Mouse (Mus musculus) forebrain, embryonic 10.5 days (tissue): ENCODE data around the gene Slc25a10. TPM values are rescaled to one million over a fixed set of nuclear protein-coding genes. Genes with fewer than 3 reads are reported as not detected.

Experiments
- DNase-seq: peaks from one replicate; pipeline ENCODE4 v3.0.0-alpha.2; 2017; ENCODE audit warnings: low spot score; ENCODE audit errors: extremely low spot score
- H3K27ac ChIP-seq: fragments of 300-500 bp; sonication (generic); 2 replicates; pipeline ENCODE4 v1.5.1; 2016; ENCODE audit warnings: mild to moderate bottlenecking
- H3K27me3 ChIP-seq: fragments of 300-500 bp; sonication (generic); 2 replicates; pipeline ENCODE4 v1.6.1; 2016; ENCODE audit warnings: mild to moderate bottlenecking; ENCODE audit not compliant: poor library complexity, severe bottlenecking
- H3K36me3 ChIP-seq: fragments of 300-500 bp; sonication (generic); replicated peaks from 2 replicates; pipeline ENCODE4 v1.6.1; 2016; ENCODE audit warnings: mild to moderate bottlenecking, moderate library complexity
- H3K4me1 ChIP-seq: fragments of 300-500 bp; sonication (generic); 2 replicates; pipeline ENCODE4 v1.6.1; 2016
- H3K4me3 ChIP-seq: fragments of 300-500 bp; sonication (generic); 2 replicates; pipeline ENCODE4 v1.5.1; 2016; ENCODE audit warnings: mild to moderate bottlenecking, moderate library complexity
- H3K9me3 ChIP-seq: fragments of 300-500 bp; sonication (generic); 2 replicates; pipeline ENCODE4 v1.6.1; 2016; ENCODE audit warnings: mild to moderate bottlenecking, moderate library complexity
- WGBS: fragments of 180-500 bp; shearing (Covaris S2); methylation state at CpG from one replicate; pipeline ENCODE4 v1.1.7; 2016; 5-methylcytosine and 5-hydroxymethylcytosine counted together
- polyA plus RNA-seq: library from polyadenylated mRNA; unstranded; fragments of >200 nt; fragmentation: Nextera tagmentation; extraction: Ambion mirVana; gene quantifications from 2 replicates; pipeline ENCODE4 v1.2.1, GENCODE M21; 2016

The Slc25a10 gene
- polyA plus RNA-seq, 1 experiment from 2014 or later = 71.6 TPM

DNA sequence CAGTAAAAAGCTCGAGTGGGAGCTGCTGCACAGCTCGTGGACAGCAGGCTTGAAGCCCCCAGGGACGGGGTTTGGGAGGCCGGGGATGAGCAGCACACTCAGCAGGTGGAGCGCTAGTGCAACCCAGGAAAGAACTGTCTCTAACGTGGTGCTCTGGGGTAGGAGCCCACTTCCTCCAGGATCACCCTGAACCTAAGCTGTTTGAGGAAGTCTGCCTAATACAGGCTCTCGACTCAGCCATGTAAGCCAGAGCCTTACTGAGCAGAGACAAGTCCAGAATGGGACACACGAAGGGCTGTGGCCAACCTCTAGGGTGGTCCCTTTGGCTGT lies 47.3 kb downstream of the Slc25a10 start:
- H3K4me3 ChIP-seq = no peak overlapping the region
- H3K36me3 ChIP-seq = peaks cover 25% of the 10 kb centered on the region
- H3K4me1 ChIP-seq = peaks cover 29% of the 10 kb centered on the region
- H3K27me3 ChIP-seq = peaks cover 19% of the 10 kb centered on the region
- H3K9me3 ChIP-seq = no peaks in the 10 kb centered on the region
- 59% methylated on average over 8 of the region's 8 CpGs for WGBS
- H3K27ac ChIP-seq = peak overlapping the region; percentile 75
- DNase-seq = no peak

DNA sequence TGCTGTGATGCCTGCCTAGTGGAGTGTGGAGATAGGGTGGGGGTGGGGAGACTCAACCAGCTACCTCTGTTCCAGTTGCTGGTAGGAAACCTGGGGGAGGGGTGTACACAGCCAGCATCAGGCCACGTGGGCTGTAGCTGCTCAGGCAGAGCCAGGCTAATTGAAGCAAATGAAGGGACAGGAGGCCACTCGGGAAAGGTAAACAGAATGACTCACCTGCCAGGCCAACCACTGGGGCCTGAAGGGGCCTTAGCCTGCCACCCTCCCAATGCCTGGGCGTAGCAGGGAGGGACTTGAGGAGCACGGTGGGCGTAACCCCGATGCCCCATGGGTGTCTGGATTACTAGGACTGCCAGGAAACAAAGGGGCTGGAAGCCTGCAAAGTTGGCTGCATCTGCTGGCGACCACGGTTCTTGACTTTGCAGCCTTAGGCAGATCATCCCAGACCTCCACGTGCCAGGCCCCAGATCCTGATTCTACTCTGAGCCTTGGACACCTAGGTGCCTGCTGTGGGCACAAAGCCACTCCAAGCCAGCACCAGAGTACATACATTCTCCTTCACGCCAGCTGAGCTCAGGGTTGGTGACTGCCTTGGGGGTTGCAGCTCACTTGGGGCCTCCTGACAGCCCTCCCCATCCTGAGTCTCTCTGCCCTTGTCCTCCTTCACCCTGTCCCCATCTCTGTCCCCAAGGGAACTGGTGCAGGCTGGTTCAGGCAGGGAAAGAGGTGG lies 47.8 kb downstream of the Slc25a10 start:
- 23% methylated on average over 10 of the region's 10 CpGs for WGBS
- Histone ChIP-seq H3K4me1 (peaks cover 29% of the 10 kb centered on the region), H3K27me3 (peaks cover 14% of the 10 kb centered on the region), H3K4me3 (peak overlapping the region; percentile 23; the same call in 1 of the 2 replicates), H3K36me3 (peaks cover 30% of the 10 kb centered on the region), H3K27ac (peak overlapping the region; percentile 75), H3K9me3 (no peaks in the 10 kb centered on the region)
- DNase-seq = no peak

DNA sequence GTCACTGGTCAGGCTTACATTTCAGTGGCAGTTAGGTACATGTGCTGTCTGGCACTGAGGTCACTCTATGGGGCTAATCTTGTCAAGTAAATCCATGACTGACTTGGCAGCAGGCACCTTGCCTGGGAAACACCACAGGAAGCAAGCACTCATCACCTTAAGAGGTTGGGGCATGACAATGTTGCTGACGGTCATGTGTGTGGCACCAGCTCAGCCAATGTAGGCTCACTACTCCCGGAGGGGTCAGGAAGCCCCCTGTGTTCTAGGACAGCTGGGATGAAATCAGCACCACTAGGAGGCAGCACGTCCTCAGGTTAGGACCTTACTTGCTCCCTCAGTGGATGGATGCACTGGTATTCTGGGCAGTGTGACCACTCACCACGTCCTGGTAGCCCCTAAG lies 50.3 kb downstream of the Slc25a10 start:
- Histone ChIP-seq H3K36me3 (peaks cover 44% of the 10 kb centered on the region), H3K9me3 (no peaks in the 10 kb centered on the region), H3K4me1 (peaks cover 29% of the 10 kb centered on the region), H3K27ac (no peak overlapping the region), H3K27me3 (peaks cover 5% of the 10 kb centered on the region; the same call in 1 of the 2 replicates), H3K4me3 (no peak overlapping the region)
- no peak for DNase-seq
- WGBS = 41% methylated on average over 4 of the region's 4 CpGs

DNA sequence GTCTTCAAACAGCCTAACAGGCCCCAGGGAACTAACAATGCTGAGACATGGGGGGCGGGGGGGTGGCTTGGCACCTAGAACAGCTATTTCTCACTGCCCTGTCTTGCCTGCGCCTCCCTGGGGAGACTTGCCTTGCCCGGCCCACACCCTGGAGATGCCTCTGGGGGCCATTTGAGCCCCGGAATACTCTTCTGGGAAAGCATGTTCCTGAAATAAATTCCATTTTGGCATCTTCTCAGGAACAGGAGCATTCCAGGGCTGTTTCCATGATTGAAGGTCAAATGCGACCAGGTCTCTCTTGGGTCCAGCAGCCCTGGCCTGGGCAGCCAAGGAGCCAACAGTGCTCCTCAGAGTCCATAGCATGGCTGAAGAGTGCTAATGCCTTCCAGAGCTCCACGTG lies 50.7 kb downstream of the Slc25a10 start:
- peaks cover 30% of the 10 kb centered on the region for H3K4me1 ChIP-seq
- WGBS = 90% methylated on average over 6 of the region's 6 CpGs
- no peak overlapping the region for H3K4me3 ChIP-seq
- H3K36me3 ChIP-seq = peaks cover 46% of the 10 kb centered on the region
- H3K27me3 ChIP-seq = peaks cover 5% of the 10 kb centered on the region; the same call in 1 of the 2 replicates
- no peak overlapping the region for H3K27ac ChIP-seq
- no peaks in the 10 kb centered on the region for H3K9me3 ChIP-seq
- no peak for DNase-seq

DNA sequence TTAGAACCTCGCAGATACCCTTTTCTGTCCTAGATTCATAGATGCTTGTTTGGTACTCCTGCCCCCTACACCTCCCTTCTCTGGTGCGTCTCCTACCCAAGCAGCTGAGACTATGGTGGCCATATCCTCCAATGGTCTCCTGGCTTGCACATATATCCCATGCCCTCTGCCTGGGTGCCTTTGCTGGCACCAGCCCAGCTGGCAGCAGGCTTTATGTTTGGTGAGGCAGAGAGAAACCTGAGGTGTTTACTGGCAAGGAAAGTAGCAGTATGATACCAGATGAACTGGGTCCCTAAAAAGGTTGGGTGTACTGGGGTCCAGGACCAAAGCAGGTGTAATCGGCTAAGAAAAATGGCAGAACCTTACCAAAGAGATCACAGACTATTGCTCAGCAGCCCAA lies 54.3 kb downstream of the Slc25a10 start:
- WGBS = 92% methylated on average over 3 of the region's 3 CpGs
- DNase-seq = no peak
- no peaks in the 10 kb centered on the region for H3K27me3 ChIP-seq
- H3K9me3 ChIP-seq = no peaks in the 10 kb centered on the region
- H3K27ac ChIP-seq = no peak overlapping the region
- peaks cover 55% of the 10 kb centered on the region for H3K36me3 ChIP-seq
- peaks cover 37% of the 10 kb centered on the region for H3K4me1 ChIP-seq
- H3K4me3 ChIP-seq = no peak overlapping the region; the same call in 1 of the 2 replicates

DNA sequence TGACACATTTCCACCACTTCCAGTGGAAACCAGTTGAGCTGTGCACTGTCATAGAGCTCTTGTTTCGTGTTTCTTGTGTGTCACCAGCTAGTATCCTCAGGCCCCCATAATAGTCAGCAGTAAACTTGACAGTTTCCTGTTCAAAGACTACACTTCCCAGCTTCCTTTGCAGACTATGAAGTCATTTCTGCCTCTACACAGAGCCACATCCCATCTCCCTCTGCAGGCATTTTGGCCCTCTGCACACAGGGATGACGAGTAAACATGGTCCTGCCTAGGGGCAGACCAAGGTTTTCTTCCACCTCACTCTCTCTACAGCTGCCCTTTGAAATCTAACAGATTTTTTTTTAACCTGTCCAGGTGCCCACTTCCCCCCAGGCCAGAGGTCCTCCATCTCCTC lies 55.8 kb downstream of the Slc25a10 start:
- no peak for DNase-seq
- Histone ChIP-seq H3K27ac (no peak overlapping the region), H3K27me3 (no peaks in the 10 kb centered on the region), H3K4me3 (peak overlapping the region; percentile 78), H3K4me1 (peaks cover 33% of the 10 kb centered on the region), H3K36me3 (peaks cover 47% of the 10 kb centered on the region), H3K9me3 (no peaks in the 10 kb centered on the region)
- 76% methylated on average over 2 of the region's 2 CpGs for WGBS

DNA sequence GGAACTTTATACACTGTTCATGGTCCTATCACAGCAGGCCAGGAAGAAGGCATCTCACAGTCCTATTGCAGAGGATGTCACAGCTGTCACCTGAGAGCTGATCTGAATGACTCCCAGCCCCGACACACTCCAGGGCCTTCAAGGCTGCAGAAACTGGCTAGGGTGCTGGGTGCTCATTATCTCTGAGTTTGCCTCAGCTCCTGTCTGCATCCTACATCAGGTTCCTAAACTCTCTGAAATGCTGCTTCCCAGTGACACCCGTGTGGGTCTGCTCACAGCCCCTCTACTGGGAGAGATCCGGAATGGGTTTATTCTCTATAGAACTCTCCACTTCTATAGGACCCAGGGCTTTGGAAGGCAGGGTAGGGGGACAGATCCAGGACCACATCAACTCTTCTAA lies 56.6 kb downstream of the Slc25a10 start:
- DNase-seq = no peak
- WGBS = 93% methylated on average over 3 of the region's 3 CpGs
- H3K27me3 ChIP-seq = no peaks in the 10 kb centered on the region
- H3K27ac ChIP-seq = 0 out of 2 replicates have a peak overlapping the region, but pooled peaks have one; percentile 96
- peaks cover 33% of the 10 kb centered on the region for H3K4me1 ChIP-seq
- peaks cover 39% of the 10 kb centered on the region for H3K36me3 ChIP-seq
- H3K4me3 ChIP-seq = peak overlapping the region; percentile 78
- H3K9me3 ChIP-seq = no peaks in the 10 kb centered on the region

DNA sequence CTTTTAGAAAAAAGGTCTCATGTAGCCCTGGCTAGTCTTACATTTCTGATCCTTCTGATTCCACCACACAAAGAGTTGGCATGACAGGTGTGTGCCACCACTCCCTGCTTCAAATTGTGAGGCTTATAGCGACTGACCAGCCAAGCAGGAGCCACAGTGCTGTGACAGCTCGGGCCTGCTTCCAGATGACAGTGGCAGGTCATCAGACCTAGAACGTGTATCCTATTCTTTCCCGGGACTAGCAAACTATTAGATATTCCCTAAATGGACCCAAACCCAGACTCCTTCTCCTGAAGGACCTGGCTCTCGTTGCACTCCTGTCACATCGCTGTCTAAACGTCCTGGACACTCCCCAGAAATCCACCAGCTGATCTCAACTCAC lies 57.1 kb downstream of the Slc25a10 start:
- H3K4me3 ChIP-seq = peak overlapping the region; percentile 78
- H3K27me3 ChIP-seq = no peaks in the 10 kb centered on the region
- no peaks in the 10 kb centered on the region for H3K9me3 ChIP-seq
- peaks cover 33% of the 10 kb centered on the region for H3K36me3 ChIP-seq
- H3K27ac ChIP-seq = peak overlapping the region; percentile 96
- 37% methylated on average over 7 of the region's 7 CpGs for whole genome bisulfite sequencing
- DNase-seq = no peak
- H3K4me1 ChIP-seq = peaks cover 33% of the 10 kb centered on the region

Other genes starting within 250 kb of the Slc25a10 start
- gene Actg1, start 143.3 kb upstream of the Slc25a10 start, polyA plus RNA-seq = 2,559 and 2,733 TPM in 2 replicates
- gene Fscn2, start 130.3 kb upstream of the Slc25a10 start, polyA plus RNA-seq = 0.32 TPM in 1 of 2 replicates, not detected in the other
- gene Faap100, start 113.1 kb upstream of the Slc25a10 start, polyA plus RNA-seq = 33.8 and 36.0 TPM in 2 replicates
- 45.9 and 46.9 TPM in 2 replicates for gene Nploc4, start 54.1 kb upstream of the Slc25a10 start, polyA plus RNA-seq
- gene Tspan10, start 49.2 kb upstream of the Slc25a10 start, polyA plus RNA-seq = 0.30 and 1.6 TPM in 2 replicates
- 0.25 and 0.41 TPM in 2 replicates for gene Pde6g, start 38.3 kb upstream of the Slc25a10 start, polyA plus RNA-seq
- gene Oxld1, start 33.8 kb upstream of the Slc25a10 start, polyA plus RNA-seq = 8.7 and 11.8 TPM in 2 replicates
- 39.6 and 46.3 TPM in 2 replicates for gene Ccdc137, start 33.7 kb upstream of the Slc25a10 start, polyA plus RNA-seq
- 60.7 and 62.1 TPM in 2 replicates for gene Arl16, start 24.2 kb upstream of the Slc25a10 start, polyA plus RNA-seq
- 211 and 215 TPM in 2 replicates for gene Mrpl12, start 7.2 kb upstream of the Slc25a10 start, polyA plus RNA-seq
- 0.07 and 0.16 TPM in 2 replicates for gene Gcgr, start 38.9 kb downstream of the Slc25a10 start, polyA plus RNA-seq
- gene Mcrip1, start 57.9 kb downstream of the Slc25a10 start, polyA plus RNA-seq = 205 and 212 TPM in 2 replicates
- not detected in 2 replicates for gene Ppp1r27, start 59.3 kb downstream of the Slc25a10 start, polyA plus RNA-seq
- 485 and 533 TPM in 2 replicates for gene P4hb, start 81.4 kb downstream of the Slc25a10 start, polyA plus RNA-seq
- 744 and 753 TPM in 2 replicates for gene Arhgdia, start 89.8 kb downstream of the Slc25a10 start, polyA plus RNA-seq
- 618 and 646 TPM in 2 replicates for gene Alyref, start 106.5 kb downstream of the Slc25a10 start, polyA plus RNA-seq
- 218 and 228 TPM in 2 replicates for gene Anapc11, start 106.6 kb downstream of the Slc25a10 start, polyA plus RNA-seq
- 0.44 TPM in 1 of 2 replicates, not detected in the other for gene Npb, start 116.6 kb downstream of the Slc25a10 start, polyA plus RNA-seq
- 145 and 148 TPM in 2 replicates for gene Pcyt2, start 126.1 kb downstream of the Slc25a10 start, polyA plus RNA-seq
- gene Sirt7, start 133.4 kb downstream of the Slc25a10 start, polyA plus RNA-seq = 30.1 and 32.8 TPM in 2 replicates
- 20.2 and 22.7 TPM in 2 replicates for gene Mafg, start 141.8 kb downstream of the Slc25a10 start, polyA plus RNA-seq
- gene Pycr1, start 151.9 kb downstream of the Slc25a10 start, polyA plus RNA-seq = 37.5 and 40.5 TPM in 2 replicates
- not detected in 2 replicates for gene Myadml2, start 156.3 kb downstream of the Slc25a10 start, polyA plus RNA-seq
- 0.57 and 0.75 TPM in 2 replicates for gene Notum, start 169.3 kb downstream of the Slc25a10 start, polyA plus RNA-seq
- gene Aspscr1, start 181.1 kb downstream of the Slc25a10 start, polyA plus RNA-seq = 134 and 142 TPM in 2 replicates
- 118 and 133 TPM in 2 replicates for gene Cenpx, start 221.9 kb downstream of the Slc25a10 start, polyA plus RNA-seq
- 51.9 and 59.2 TPM in 2 replicates for gene Lrrc45, start 222.1 kb downstream of the Slc25a10 start, polyA plus RNA-seq
- 23.8 and 28.4 TPM in 2 replicates for gene Rac3, start 229.6 kb downstream of the Slc25a10 start, polyA plus RNA-seq
- gene Dcxr, start 235.4 kb downstream of the Slc25a10 start, polyA plus RNA-seq = 13.3 and 14.8 TPM in 2 replicates
- gene Cbr2, start 240.3 kb downstream of the Slc25a10 start, polyA plus RNA-seq = 1.1 and 1.3 TPM in 2 replicates